Mouse (Mus musculus) ES-CJ7 (cell line): ENCODE measurements around the gene Ets1.

Experiments
- DNase-seq: peaks from one replicate; pipeline ENCODE4 v3.0.0; 2011; ENCODE audit warnings: low read depth, low spot score

The Ets1 gene

GRCm38 (mm10) chr9:32694916-32695490, 59.0 kb downstream of the Ets1 start:
- no peak for DNase-seq

- DNase-seq: peak; percentile 80
Observed at GRCm38 (mm10) chr9:32695492-32696190, 59.6 kb downstream of the Ets1 start.

- peak; percentile 4 for DNase-seq
Observed at GRCm38 (mm10) chr9:32696259-32696658, 60.2 kb downstream of the Ets1 start.

DNA sequence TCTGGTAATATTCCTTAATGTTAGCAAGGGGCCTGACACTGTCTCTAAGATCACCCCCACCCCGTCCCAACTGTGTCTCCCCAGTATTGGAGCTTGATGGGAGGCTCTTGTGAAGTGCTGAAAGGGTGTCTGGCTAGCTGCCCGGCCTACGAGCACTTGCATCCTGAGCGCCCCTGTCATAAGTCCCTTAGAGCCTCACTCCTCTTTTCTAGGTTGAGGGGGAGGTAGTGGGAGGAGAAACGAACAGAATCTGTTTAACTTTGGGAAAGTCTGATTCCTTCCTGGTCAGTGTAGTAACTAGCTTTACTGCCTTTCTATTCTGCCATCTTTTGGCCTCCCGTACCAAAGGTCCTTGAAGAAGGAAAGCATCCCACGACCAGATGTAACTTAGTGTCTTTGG, 60.7 kb downstream of the Ets1 start:
- peak; percentile 4 for DNase-seq

DNA sequence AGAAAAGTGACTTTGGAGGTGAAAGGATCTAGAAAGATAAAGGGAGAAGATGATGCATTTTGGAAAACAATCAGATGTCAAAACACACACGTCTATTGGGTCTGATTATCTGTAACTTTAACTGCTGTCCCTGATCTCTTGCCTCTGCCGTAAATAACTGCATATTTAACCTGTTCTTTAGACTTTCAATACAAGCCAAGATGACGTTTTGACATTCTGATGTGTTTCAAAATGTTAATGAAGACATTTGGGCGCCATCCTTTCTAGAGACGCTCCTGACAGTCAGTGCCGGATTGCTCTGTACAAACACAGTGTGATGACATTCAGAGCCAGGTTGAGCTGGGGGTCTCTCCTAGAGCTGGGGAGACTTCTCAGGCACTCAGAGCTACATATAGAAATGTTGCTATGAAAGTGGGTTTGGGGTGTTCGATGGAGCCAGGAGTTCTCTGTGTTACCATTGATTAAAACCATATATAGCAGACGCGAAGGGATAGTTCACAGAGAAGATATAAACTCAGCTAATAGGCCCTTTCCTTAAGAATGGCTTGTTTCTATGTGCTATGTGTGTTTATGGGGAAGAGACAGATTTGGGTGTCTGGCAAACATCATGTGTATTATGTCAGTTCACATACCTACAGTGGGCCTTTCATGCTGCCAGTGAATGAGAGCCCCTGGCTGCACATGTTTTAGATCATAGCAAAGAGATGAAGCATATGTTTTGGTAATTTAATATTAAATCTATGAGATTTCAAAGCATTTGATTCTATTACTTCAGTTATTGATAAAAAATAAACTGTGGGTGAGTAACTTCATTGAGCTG, 61.5 kb downstream of the Ets1 start:
- no peak for DNase-seq

GRCm38 (mm10) chr9:32698766-32699165, 62.7 kb downstream of the Ets1 start:
- no peak for DNase-seq

GRCm38 (mm10) chr9:32699391-32699841, 63.4 kb downstream of the Ets1 start:
- DNase-seq: no peak

DNA sequence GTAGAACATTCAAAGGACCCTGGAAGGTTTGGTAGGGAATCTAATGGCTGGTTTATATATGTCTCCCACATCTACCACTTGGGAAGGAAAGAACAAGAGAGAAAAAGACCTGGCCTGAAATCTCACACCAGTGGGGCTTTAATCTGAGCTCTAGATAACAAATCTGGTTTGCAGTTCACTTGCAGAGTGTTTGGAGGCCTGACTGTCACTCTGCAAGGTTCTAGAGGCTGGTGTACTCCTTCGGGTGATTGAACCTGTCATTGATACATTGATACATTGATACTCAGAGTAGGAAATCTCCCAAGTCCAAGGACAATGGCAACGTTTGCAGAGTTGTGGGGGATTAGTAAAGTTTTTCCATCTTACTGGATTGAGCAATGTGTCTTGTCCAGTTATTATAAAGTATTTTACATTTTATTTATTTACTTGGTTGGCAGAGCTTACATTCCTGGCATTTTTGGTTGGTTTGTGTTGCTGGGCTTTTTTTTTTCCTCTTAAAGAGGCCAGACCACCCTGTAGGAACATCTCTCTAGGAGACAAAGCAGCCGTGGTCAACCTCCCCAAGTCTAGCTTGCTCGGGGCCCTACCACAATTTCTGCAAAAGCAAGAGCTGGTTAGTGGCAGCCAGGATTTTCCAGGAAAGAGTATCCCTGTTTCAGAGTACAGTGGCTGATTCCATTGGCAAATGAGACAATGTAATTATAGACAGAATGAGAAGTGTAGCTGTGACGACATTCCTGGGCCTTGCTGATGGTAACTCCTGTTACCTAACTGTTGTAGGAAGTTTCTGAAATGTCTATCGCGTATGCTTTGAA, 64.3 kb downstream of the Ets1 start:
- DNase-seq: no peak

- no peak for DNase-seq
Observed at GRCm38 (mm10) chr9:32701126-32701997, 65.3 kb downstream of the Ets1 start.

GRCm38 (mm10) chr9:32701998-32702305, 65.9 kb downstream of the Ets1 start:
- no peak for DNase-seq

GRCm38 (mm10) chr9:32702836-32703395, 66.9 kb downstream of the Ets1 start:
- no peak for DNase-seq

GRCm38 (mm10) chr9:32703976-32704745, 68.1 kb downstream of the Ets1 start:
- DNase-seq: no peak

- DNase-seq: no peak
Observed at GRCm38 (mm10) chr9:32705827-32706478, 69.9 kb downstream of the Ets1 start.

GRCm38 (mm10) chr9:32707436-32707835, 71.4 kb downstream of the Ets1 start:
- DNase-seq: no peak

DNA sequence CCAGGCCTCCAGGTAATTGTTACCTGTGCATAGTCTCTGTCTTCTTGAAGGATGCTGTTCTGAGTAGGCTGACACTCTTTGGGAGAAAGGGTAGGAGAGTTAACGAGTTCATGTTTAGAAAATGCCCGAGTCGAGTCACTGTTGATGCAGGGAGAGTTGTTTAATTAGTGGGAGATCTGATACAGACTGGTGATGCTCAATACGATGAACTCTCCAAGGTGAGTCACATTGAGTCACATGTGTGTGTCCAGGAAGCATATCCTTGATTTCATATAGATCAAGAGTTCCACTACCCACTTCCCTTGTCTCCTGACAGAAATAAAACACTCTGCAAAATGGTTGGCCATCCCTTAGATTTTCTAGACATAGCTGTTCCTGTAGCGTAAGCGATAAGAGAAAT, 72.5 kb downstream of the Ets1 start:
- no peak for DNase-seq

DNA sequence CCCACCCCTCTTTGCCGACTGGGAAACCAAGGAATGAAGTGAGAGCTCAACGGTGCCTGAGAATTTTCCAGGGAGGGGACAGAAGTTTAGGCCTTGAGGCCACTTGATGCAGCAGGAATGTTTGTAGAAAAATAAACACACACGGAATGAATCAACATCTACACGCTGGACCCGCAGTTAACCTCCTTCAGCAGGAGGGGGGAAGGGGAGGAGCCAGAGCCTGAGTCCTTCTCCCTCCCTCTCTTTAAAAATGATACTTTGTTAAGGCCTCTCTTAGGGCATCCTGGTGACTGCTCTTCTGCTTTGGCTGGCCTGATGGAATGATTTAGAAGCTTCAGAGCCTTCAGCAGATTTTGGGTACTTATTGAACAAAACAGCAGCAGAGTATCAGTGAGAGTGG, 73.3 kb downstream of the Ets1 start:
- DNase-seq: no peak

- no peak for DNase-seq
Observed at GRCm38 (mm10) chr9:32709764-32710734, 74.0 kb downstream of the Ets1 start.

DNA sequence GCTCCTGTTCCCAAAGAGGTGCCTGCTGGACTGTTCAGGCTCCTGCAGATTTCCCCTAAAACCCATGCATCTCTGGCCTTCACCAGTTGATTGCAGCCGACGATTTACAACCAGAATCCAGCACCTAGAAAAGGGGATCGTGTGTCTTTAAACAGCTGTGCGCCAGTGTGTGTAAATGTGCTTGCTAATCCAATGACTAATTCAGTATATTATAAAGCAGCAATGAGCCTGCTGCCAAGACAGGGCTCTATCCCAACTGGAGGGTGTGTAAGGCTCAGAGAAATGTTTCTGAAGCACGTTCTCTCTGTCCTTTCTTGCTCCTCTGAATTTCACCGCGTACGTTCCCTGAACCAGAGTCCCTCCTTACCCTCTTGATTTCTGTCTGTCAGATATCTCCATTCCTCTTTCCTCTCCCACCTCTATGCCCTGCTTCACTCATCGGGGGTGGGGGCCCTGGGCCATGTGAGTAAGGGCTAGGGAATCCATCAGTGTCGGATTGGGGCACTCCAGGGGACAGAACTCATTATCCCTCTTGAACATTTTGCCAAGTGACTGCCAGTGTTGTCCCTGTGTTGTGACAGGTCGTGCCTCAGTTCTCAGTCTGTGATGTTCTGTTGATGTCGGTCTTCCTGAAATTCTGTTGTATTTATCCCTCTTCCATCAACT, 75.1 kb downstream of the Ets1 start:
- no peak for DNase-seq
